Mouse (Mus musculus): ENCODE data around the gene Adh6b.
"Not testable (repeated sequence)": the region's sequence is repeated elsewhere in the genome, so short reads cannot be mapped to it uniquely, and the experiment has no call there.

Gene Adh6b

GRCm38 (mm10) chr3:138360721-138361120 is 19.1 kb downstream of the Adh6b start:
- no peak for DNase-seq (ENCODE audit: low read depth, low spot score)

GRCm38 (mm10) chr3:138362920-138363319 is 21.3 kb downstream of the Adh6b start:
- DNase-seq (ENCODE audit: low read depth, low spot score): no peak

- no peak for DNase-seq (ENCODE audit: low read depth, low spot score)
These were observed 24.6 kb downstream of the Adh6b start for GRCm38 (mm10) chr3:138366181-138366580.

GRCm38 (mm10) chr3:138369546-138369945 is 28.0 kb downstream of the Adh6b start:
- no peak for DNase-seq (ENCODE audit: low read depth, low spot score)

DNA sequence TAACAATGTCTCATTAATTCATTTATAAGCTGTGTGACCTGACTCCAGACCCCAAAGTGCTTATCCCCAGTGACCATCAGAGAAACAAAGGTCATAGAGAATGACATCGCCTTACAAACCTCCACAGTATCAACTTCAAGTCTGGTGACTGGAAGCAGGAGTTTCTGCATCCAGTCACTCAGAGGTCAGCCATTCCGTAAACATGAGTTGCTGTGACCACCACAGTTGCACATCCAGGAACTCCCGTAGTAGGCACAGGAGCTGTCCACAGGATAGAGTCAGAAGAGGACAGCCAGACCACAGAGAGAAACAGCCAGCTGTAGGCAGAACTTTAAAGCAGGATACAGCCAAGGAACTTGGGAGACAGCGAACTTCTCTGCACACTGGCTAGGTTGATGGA is 28.7 kb downstream of the Adh6b start:
- not testable (repeated sequence) for DNase-seq (ENCODE audit: low read depth, low spot score)

GRCm38 (mm10) chr3:138373920-138374319 is 32.3 kb downstream of the Adh6b start:
- no peak for DNase-seq (ENCODE audit: low read depth, low spot score)

- DNase-seq (ENCODE audit: low read depth, low spot score): no peak
These were observed 33.6 kb downstream of the Adh6b start for GRCm38 (mm10) chr3:138375148-138375547.

- DNase-seq (ENCODE audit: low read depth, low spot score): no peak
These were observed 39.6 kb downstream of the Adh6b start for GRCm38 (mm10) chr3:138381133-138381532.

DNA sequence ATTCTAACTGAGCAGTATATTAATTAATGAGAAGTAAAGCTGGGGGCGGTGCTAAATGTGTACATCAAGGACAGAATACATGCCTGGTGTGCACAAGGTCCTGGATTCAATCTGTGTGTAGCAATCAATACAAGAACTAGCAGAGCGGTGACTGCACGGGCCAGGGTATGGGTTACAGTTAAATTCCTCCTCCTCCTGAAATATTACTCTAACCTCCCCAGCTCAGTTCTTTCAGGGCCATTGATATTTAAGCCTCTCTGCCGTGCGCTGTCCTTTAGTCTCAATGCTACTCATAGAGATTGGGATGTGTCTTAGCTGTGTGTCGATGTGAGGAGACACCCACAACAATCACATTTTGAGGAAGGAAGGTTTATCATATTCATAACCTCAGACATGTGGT is 45.6 kb downstream of the Adh6b start:
- no peak for DNase-seq (ENCODE audit: low read depth, low spot score)

DNA sequence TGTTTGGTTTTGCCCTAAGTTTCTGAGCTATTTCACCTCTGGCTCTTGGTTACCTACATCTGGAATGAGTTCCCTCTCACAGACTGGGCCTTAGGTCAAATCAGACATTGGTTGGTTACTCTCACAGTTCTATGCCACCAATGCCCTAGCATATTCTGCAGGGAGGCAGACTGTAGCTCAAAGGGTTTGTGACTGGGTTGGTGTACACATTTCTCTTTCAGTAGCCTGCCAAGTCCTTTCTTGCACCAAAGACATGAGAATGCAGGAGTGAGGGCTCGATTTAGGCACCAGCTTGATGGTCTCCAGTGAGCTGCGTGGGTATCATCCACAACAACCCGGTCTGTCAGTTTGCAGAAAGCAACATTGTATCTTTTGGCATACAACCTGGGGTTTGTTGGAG is 63.3 kb downstream of the Adh6b start:
- no peak for DNase-seq (ENCODE audit: low read depth, low spot score)

GRCm38 (mm10) chr3:138405341-138405740 is 63.8 kb downstream of the Adh6b start:
- no peak for DNase-seq (ENCODE audit: low read depth, low spot score)

DNA sequence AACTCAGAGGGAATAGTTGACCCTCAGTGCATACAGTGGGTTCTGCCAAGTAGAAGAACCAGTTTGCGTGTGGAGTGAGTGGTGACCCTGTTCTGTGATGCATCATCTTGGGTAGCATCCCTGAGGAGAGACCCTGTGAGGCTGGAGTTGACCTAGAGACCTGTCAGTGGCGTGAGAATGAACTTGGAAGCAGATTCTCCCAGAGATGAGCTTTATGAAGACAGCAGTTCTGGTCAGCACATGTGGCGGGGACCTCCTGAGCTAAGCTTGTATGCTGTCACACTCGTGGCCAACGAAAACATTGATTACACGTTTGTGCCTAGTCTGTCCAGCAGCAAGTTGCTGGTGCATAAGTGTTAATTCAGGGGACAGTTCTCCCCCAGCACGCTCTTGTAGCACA is 64.3 kb downstream of the Adh6b start:
- DNase-seq (ENCODE audit: low read depth, low spot score): no peak

DNA sequence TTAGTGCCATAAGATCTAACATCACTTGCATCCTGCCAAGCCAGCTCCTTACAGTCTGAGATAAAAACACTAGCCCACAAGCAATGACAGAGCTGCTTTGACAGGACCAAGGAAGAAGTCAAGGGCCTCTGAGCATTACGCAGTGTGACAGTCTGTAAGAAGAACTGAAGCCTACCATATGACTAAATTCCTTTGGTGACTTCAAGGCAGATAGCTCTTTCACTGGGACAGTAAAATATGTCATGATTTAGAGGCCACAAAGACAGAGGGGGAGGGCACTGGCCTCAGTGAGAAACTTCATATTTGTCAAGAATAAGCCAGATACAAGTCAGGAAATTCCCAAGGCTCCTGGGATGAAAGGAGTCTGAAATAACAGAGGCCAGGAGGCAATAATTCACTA is 66.3 kb downstream of the Adh6b start:
- no peak for DNase-seq (ENCODE audit: low read depth, low spot score)
